Mouse (Mus musculus) v-Abl transformed pro-B cells (cell line): ENCODE measurements around the gene Cpvl.

Experiments
- in situ Hi-C, 2 experiments: fragments of 400-800 bp; cut with MboI; formaldehyde crosslinking; loops; one replicate each; pipeline ENCODE4 v1.15.1; 2025; ENCODE audit not compliant: unreplicated experiment in 2 of 2

Cpvl gene

DNA sequence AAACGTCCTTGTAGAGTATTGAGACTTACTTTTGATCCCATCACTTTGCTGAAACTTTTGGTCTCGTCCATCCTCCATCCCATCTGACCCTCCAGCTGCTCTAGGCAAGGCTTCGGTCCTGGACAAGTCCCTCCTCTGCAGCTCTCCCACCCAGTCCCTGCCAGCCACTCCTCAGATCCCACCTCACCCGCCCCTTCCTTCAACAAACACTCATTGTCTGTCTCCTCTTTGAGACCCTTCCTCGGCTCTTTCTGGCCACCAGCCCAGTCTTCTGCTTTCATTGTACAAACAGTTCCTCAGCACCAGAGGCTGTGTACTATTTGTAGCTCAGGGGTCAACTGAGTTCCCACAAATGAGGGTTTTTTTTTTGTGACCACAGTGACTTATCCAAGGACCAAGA is 5.0 kb downstream of the Cpvl start:
- in situ Hi-C loops, result no loop called here

DNA sequence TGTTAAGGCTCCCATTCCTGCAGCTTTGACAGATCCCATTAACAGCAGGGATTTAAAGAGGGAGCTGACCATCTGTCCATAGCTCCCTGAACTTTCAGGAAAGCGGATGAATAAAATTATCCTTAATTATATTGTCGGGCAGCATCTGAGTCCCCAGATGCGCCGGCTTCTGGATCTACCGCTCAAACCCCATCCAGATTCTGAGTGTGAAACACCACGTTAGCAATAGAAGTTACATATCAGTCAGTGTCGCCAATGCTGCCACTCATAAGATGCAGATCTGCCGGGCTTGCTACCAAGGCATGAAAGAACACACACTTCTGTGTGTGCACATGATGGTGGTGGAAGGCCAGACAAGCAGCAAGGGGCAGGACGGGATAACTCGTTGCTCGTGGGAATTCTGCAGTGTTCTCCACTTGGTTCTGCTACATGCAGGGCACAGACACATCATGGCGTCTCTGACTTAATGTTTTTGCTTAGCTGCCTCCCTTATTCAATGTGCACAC is 6.2 kb downstream of the Cpvl start:
- in situ Hi-C loops, result no loop called here

DNA sequence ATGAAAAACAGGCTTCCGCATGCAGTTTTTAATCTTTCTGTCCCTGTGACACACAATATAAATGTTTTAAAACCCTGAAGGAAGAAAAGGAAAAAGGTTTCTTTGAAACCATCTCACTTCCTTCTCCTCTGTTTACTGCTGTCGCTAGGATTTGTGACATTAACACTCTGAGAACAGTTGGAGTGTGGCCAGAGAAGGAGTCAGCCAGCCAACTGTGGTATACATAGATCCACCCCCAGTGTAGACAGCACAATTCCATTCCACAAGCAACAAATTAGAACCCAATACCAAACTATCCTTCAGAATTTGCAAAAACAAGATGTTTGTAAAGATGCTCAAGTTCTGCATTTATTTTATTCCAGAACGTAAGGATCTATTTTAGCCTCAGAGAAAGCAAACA is 6.7 kb downstream of the Cpvl start:
- in situ Hi-C loops, result no loop called here

DNA sequence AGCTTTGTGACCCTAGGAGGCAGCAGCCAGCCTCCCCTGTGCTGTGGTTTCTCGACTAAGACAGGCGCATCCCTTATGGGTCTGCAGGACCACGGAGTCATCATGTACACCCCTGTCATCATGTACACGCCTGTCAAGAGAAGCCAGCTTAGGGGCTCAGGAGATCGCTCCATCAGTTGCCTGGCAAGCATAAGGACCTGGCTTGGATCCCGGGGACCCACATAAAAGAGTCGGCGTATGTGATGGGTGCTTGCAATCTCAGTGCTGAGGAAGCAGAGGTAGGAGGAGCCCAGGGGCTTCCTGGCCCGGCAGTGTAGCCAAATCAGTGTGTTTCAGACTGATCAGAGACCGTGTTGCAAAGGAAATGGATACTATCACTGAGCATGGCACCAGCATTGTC is 9.4 kb downstream of the Cpvl start:
- in situ Hi-C loops, result loop anchor here in 1 of 2 experiments (10.0 kb wide), 1 partner anchor 256 kb away; no protein-coding TSS in a partner anchor

DNA sequence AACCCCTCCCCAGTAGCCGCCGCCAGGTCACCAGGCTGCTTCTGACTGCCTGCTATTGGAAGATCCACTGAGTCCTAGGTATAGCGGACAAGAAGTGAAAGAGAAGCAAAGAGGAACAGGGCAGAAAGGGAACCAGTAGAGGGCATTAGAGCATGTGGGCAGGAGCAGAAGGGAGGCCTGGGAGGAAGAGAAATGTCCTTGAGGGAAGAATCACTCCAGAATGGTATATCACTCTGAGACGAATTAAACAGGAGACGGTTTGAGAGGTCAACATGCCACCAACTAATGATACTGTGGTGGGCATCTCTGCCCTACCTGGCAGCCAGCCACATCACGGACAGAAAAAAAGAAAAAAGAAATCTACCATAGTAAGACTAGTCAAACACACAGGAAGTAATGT is 9.9 kb downstream of the Cpvl start:
- in situ Hi-C loops, result loop anchor here in 1 of 2 experiments (10.0 kb wide), 1 partner anchor 256 kb away; no protein-coding TSS in a partner anchor

DNA sequence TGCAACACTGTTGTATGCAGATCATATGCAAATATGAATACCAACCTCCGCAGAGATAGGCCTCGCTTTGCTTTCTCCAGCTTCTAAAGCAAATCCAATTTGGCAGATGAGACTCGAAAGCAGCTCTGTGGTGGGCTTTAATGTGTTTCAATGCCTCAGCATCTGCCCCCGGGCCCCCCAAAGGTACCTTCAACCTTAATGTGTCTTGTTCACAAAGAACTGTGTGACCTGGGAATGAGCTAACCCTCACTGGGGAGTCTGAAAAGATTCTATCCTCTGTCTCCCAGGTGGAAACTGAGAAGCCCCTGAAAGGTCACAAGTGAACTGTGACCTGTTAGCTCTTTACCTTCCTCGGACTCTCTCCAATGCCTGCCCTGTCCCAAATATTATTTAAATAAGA is 11.9 kb downstream of the Cpvl start:
- in situ Hi-C loops, result loop anchor here in 1 of 2 experiments (10.0 kb wide), 1 partner anchor 258 kb away; no protein-coding TSS in a partner anchor

DNA sequence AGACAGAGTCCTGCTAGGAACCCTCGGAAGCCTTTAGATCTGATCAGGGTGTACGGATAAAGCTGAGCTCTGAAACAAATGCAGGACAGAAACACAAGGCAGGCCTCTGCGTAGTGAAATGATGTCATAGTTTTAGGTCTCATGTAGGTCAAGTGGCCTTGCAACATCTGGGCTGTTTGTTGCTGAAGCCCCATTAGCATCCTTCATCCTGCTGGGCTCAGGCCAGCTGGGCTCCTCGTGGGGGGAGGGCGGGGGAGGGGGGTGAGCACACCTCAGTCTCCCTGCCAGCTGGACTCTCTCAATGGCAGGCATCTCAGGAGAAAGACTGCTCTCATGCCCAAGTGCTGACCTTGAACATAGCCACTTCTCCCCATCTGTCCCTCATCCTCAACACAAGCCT is 12.6 kb downstream of the Cpvl start:
- in situ Hi-C loops, result loop anchor here in 1 of 2 experiments (10.0 kb wide), 1 partner anchor 259 kb away; no protein-coding TSS in a partner anchor

DNA sequence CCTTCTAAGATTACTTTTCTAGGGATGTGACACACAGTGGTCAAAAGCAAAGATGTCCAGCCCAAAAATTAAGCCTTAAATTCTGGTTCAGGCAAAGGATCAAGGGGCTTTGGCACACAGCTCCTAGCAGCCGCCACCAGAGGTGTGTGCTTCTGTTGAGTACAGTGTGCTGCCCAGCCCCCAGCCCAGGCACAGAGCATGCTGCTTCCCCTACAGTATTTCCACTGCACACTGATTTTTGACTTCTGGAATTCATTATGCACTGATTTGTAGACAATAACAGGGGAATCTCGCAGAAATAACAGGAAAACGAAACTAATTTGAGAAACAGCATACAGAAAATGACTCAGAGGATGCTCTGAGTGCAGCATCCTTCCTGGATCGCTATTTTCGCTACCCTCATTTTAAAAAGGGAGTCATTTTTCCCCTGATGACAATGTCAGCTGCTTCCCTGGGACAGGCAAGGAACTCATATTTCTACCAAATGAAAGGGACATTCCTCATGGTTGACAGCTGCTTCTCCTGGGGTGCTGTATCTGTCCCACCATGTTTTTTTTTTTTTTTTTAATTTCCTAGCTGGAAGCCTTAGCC is 14.5 kb downstream of the Cpvl start:
- in situ Hi-C loops, result loop anchor here (5.0 to 10.0 kb wide), 2 partner anchors 261 to 263 kb away; no protein-coding TSS in a partner anchor

DNA sequence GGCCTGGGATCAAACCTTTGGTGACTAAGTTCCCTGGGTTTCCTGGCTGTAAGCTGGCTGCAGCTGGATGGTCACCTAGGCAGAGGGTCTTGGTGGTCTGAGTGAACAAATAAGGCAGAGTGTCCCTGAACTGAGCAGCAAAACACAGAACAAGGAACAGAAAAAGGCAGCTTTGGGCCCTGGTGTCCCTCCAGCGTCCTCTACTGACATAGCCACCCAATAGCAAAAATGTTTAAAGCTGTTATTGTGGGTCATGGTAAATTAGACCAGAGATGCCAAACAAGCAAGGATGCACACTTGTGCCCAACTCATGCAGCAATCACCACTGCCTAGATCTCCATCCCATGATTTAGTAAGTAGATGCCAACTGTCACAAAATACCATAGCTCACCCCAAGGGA is 16.5 kb downstream of the Cpvl start:
- in situ Hi-C loops, result loop anchor here (5.0 to 10.0 kb wide), 2 partner anchors 263 to 265 kb away; no protein-coding TSS in a partner anchor

DNA sequence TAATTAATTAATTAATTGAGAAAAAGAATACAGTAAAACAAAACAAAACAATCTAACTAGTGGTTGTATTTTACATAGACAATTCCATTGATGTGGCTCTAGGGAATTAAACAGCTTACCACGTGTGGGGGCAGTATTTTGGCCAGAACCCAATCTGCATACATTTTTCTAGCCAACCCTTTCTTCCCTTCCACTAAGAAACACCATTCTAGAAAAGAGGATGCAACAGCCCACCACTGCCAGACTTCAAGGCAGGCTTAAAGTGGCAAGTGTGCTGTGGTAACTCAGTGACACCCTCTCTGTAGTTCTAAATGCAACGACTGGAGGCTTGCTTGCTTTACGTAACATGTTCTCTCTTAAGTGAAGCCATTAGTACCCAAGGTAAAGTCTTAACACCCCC is 18.6 kb downstream of the Cpvl start:
- in situ Hi-C loops, result loop anchor here (5.0 to 10.0 kb wide), 3 partner anchors 178 to 267 kb away; no protein-coding TSS in a partner anchor

DNA sequence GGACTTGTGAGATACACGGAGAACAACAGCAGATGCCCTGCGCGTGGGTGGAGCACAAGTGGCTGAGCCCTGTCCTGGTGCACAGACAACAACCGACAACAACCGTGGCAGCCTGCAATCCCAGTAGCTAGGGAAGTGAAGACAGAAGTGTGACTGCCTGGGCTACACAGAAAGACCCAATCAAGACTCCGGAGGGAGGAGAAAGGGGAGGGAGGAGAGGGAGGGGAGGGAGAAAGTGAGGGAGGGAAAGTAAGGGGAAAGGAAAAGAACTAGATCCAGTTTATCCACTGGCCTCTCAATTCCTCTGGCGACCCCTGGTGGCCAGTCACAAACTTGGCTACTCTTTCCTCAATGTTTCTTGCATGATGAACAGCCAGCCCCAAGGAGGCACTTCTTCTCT is 20.1 kb downstream of the Cpvl start:
- in situ Hi-C loops, result loop anchor here (5.0 kb wide), 1 partner anchor 176 kb away; no protein-coding TSS in a partner anchor

DNA sequence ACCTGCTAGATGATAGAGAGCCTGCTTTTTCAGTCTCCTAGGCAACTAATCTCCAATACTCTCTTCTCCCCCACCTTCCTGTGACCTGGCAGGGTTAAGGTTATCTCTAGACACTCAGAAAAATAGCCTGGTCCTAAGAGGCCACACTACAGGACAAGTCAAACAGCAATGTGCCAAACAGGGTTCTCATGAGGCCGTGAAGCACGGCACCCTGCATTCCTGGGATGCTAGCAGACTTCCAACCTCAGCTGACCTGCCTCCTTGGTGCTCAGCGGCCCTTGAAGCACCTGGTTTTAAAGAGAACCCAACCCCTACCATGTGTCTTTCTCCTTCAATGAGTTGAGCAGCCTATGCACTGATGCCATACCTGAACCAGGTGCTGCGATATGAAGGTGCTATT is 22.0 kb downstream of the Cpvl start:
- in situ Hi-C loops, result loop anchor here (5.0 kb wide), 1 partner anchor 174 kb away; no protein-coding TSS in a partner anchor

DNA sequence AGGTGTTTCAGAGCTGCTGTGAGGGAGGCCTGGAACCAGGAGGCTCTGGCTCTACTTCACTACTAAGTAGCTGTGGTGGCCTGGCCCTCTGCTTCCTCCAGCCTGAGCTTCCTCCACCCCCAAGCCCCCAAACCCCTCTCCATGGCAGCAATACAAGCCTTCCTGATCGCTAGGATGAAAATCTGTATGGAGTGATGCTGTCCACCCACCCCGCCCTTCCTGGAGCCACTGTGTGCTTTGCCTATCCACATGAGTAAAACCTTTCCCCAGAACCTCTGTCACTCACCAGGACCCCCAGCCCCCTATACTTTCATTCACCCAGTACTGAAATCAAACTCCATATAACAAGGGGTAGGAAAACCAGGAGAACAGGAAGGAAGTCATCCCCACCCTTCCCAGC is 22.6 kb downstream of the Cpvl start:
- in situ Hi-C loops, result loop anchor here (5.0 kb wide), 1 partner anchor 174 kb away; no protein-coding TSS in a partner anchor

DNA sequence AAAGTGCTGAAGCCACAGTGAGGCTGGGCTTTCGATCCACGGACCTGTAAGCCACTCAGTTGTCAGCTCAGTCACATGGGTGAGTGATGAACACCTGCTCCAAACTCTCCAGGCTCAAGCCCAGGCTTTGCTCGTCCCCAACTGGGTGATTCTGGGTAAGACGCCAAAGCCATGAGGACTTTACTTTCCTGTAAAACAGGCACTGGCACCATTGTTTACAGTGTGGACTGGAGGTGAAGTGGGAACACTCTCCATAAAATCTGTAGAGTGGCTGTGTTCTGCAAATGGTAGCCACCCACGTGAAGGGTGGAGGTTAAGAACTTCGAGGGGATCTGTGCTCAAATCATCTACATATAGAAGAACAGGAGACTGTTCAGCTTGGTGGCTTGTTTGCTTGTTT is 23.2 kb downstream of the Cpvl start:
- in situ Hi-C loops, result loop anchor here (5.0 kb wide), 1 partner anchor 173 kb away; no protein-coding TSS in a partner anchor

DNA sequence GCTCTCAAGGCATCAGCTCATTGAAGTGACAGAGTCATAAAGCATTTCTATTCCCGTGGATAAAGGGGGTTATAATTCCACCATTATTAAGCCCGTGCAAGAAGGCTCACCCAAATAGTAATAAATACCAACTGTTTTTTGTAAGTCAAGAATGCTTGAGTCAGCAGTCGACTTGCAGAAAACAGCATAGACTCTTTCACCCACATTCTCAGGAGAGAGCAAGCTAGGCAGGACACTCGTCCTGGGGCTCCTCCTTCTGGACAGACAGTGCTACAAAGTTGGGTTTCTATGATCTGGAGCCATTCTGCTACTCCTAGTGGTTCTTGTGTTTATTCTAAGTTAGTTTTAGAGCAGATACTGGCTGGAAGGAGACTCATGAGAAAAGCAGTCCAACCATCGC is 24.4 kb downstream of the Cpvl start:
- in situ Hi-C loops, result no loop called here

DNA sequence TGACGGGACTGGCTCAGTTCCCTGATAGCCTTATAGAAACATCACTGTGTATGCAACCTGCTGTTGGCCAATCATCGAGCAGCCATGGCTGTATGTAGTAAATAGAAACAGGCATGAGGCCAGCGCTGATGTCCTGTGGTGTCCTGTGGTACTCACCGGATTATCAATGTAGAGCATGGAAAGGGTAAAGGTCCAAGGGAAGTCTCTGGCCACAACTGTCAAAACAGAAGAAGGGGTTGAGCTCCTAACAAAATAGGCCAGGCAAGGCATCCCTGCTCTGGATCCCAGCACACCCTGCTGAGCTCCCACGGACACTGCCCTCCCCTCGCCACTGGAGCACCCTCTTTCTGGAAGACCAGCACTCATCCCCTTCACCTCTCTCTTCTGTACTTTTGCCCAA is 25.1 kb downstream of the Cpvl start:
- in situ Hi-C loops, result no loop called here

DNA sequence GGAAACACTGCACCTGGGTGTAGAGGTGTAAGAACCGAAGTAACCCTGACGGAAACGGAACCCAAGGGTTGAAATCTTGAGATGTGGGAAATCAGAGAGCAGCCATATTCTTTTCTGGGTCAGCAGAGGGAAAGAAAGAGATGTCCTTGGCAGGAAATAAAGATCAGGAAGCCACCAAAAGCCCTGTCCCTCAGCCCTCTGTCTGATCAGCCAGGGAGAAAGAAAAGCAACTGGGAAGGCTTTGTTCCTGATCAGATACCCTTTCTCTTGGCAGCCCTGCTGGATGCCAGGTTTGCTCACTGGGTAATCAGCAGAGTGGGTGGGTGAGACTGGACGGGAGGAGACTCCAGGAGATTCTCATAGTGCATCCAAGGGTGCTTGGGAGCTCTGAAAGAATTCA is 27.1 kb downstream of the Cpvl start:
- in situ Hi-C loops, result no loop called here

DNA sequence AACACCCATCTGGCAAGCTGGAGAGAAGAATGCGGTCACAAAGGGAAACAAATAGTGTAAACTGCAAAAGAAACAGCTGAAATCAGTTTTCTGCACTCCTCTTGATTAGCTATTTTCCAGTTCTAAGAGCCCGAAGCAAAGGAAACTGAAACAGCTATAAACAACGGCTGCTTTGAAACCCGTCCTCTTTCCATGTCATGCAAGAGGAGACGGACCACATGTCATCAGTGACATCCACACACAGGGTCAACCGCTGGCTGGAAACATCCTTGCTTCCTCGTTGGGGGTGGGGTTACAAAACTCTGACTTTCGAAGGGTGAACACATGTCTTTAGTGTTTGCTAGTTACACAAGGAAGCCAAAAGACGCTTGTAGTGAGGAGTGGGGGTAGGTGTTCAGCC is 27.6 kb downstream of the Cpvl start:
- in situ Hi-C loops, result no loop called here

DNA sequence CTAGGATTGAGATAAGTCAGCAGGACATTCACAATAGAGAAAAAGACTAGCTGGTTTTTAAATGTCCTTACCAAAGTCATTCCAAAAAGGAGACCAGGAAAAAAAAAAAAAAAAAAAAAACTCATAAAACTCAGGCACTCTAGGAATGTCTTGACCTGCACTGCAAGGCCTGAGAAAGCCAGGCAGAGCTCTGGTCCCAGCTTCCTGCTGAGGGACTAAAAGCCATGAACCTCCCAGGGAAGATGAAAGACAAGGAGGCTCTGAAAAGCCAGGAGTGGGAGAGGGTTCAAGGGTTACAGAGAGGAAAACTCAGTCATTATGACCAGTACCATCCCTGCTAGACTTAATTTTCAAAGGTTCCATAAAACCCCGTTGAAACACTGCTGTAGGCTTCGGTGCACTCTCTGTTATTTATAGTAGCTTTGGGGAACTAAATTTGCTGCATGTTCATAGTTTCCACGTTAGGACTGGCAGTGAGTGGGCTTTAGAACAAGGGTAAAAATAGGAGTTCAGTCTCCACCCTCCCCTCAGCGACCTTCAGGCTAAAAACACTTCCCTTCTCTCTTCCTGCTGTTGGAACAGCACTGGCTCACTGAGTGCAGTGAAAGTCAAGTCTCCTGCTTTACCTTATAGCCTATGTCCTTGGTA is 30.0 kb downstream of the Cpvl start:
- in situ Hi-C loops, result no loop called here

DNA sequence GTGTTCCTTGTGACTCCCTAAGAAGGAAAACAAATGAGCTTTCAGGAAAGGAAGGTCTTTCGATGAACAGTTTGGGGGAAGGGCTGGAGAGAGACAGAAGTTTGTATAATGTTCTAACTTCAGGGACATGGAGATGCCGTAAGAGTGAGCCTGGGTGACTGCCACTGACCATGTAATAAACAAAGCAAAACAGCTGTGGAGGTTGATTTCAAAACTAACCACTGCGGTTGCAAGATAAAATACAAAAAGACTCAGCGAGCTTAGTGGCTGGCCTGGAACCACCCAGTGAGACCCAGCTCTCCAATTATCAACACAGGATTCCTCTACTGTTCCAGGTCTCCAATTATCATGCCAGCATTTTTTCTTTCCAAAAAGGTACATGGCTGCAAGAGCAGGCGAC is 33.6 kb downstream of the Cpvl start:
- in situ Hi-C loops, result no loop called here

DNA sequence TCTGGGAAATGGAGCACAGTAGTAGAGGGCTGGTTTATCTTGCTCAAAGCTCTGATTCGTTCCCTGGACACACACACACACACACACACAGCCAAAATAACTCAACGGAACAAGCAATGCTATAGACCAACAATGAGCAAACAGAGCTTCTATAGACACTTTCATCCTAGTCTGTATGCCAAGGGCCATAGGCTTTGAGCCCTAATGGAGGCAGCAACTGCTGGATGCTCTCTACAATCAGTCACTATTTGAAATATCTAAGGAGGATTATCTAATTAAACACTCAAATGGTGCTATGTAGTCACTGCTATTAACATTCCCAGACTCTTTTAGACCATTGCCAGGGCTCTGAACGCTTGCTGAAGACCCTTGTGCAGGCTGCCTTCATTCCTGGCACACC is 34.1 kb downstream of the Cpvl start:
- in situ Hi-C loops, result no loop called here
